In genomic region chr6:36947861-36948260, GRCm38 (mm10) we compare ENCODE assay signal across 16 mouse cellular contexts.
"Had no signal": no experiment of that assay in that cellular context is flagged by ENCODE, and none has a peak within 500 bp of the region (broad histone marks: within the 10 kb centered on the region; RNA-seq: fewer than 3 reads in every experiment).

No protein-coding gene starts in this region.

- DNase-seq: lung, adult 18-20 months; lung, embryonic 14.5 days; lung, postnatal 10 days; lung, postnatal 4 days; midbrain, embryonic 14.5 days; right cerebral cortex, postnatal 14 days; thymus, adult 2 months; thymus, postnatal 25 days; thymus, postnatal 4 days had no signal

- H3K9ac ChIP-seq: lung, embryonic 14.5 days; midbrain, embryonic 12.5 days; neural tube, embryonic 13.5 days; neural tube, embryonic 15.5 days; stomach, embryonic 15.5 days had no signal

- H3K9me3 ChIP-seq: midbrain, embryonic 10.5 days; midbrain, embryonic 12.5 days; neural tube, embryonic 13.5 days; neural tube, embryonic 15.5 days; stomach, embryonic 15.5 days had no signal

- H3K4me1 ChIP-seq: midbrain, embryonic 10.5 days; midbrain, embryonic 12.5 days; neural tube, embryonic 13.5 days; neural tube, embryonic 15.5 days; stomach, embryonic 15.5 days had no signal

- H3K27ac ChIP-seq: midbrain, embryonic 10.5 days; midbrain, embryonic 12.5 days; neural tube, embryonic 13.5 days; neural tube, embryonic 15.5 days; stomach, embryonic 15.5 days; stomach, postnatal 0 days had no signal

- H3K4me3 ChIP-seq: midbrain, embryonic 10.5 days; midbrain, embryonic 12.5 days; myocyte; neural tube, embryonic 13.5 days; neural tube, embryonic 15.5 days; stomach, embryonic 15.5 days had no signal

- H3K4me2 ChIP-seq: lung, embryonic 14.5 days; midbrain, embryonic 12.5 days; neural tube, embryonic 13.5 days; neural tube, embryonic 15.5 days; stomach, embryonic 15.5 days had no signal

- H3K27me3 ChIP-seq: midbrain, embryonic 12.5 days; neural tube, embryonic 13.5 days; neural tube, embryonic 15.5 days; stomach, embryonic 15.5 days had no signal

- H3K36me3 ChIP-seq: midbrain, embryonic 10.5 days; midbrain, embryonic 12.5 days; stomach, embryonic 15.5 days had no signal
